Mouse (Mus musculus): ENCODE data around the gene Ddr2. TPM values are rescaled to one million over a fixed set of nuclear protein-coding genes. Genes with fewer than 3 reads are reported as not detected.

The Ddr2 gene
- total RNA-seq, 4 experiments from 2014 or later: 18.9 to 24.8 (median 23.2) TPM

GRCm38 (mm10) chr1:169948280-169948679 lies 162.3 kb downstream of the Ddr2 start:
- no peak for DNase-seq (ENCODE audit: low spot score)

- no peak for DNase-seq (ENCODE audit: low spot score)
Observed at GRCm38 (mm10) chr1:169947654-169948053, 162.9 kb downstream of the Ddr2 start.

GRCm38 (mm10) chr1:169946004-169946403 lies 164.6 kb downstream of the Ddr2 start:
- DNase-seq (ENCODE audit: low spot score): no peak

GRCm38 (mm10) chr1:169939345-169939744 lies 171.2 kb downstream of the Ddr2 start:
- DNase-seq (ENCODE audit: low spot score): no peak

GRCm38 (mm10) chr1:169934005-169934725 lies 176.4 kb downstream of the Ddr2 start:
- peak; percentile 44 for DNase-seq (ENCODE audit: low spot score)

DNA sequence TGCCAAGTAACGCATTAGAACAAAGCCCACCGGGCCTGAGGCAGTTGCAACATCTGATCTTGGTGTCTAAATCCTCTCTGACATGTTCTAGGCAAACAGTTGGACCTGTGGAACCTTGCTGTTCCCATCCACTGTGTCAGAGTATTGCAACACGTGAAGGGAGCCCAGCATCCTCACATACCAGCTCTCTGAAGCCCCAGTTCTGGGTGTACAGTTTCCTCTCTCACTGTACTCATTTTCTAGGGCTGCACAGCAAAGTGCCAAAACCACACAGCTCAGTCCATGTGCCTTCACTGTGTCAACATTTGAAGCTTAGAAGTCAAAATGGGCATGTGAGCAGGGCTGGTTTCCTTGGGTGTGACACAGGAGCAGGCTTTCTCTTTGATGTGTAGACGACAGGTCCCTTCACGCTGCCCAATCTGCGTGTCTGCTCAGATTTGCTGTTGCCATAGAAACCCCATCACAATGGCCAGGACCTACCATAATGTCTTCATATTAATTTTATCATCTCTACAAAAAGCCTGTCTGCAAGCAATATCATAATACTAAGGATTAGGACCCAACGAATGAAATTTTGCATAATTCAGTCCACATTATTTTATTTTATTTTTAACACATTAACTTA lies 178.3 kb downstream of the Ddr2 start:
- DNase-seq (ENCODE audit: low spot score): no peak

DNA sequence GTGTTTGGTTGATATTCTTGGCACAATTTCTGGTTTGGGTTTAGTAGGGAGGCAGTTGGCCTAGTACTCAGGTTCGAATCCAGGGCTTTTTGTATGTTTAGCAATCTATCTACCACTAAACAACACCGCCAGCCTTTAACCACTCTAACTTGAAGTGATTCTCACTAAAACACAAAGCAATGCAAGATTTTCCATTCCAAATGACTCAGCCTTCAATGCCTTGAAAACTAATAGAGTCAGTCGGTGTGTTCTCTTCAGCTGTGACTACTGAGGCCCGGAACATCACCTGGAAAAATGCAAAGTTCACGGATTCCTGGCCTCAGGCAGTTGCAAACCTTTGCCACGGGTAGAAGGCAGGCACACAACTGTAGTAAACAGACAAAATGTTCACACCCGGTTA lies 178.9 kb downstream of the Ddr2 start:
- no peak for DNase-seq (ENCODE audit: low spot score)

GRCm38 (mm10) chr1:169928454-169928971 lies 182.0 kb downstream of the Ddr2 start, which contains the start of gene Ccdc190:
Gene Ccdc190, plus strand, starts transcription at chr1:169928648.
- no peak for DNase-seq (ENCODE audit: low spot score)

- no peak for DNase-seq (ENCODE audit: low spot score)
Observed at GRCm38 (mm10) chr1:169927753-169928369, 182.7 kb downstream of the Ddr2 start.

- no peak for DNase-seq (ENCODE audit: low spot score)
Observed at GRCm38 (mm10) chr1:169924567-169924966, 186.0 kb downstream of the Ddr2 start.

Other genes with a start within 250 kb of the Ddr2 start
- not detected for gene Ccdc190, start 182.1 kb downstream of the Ddr2 start, total RNA-seq (2022)
- 10 to 100 TPM; 10.5 to 15.8 (median 12.7) TPM for gene Hsd17b7, start 141.5 kb downstream of the Ddr2 start, total RNA-seq (2022)
- gene Uap1, start 64.2 kb upstream of the Ddr2 start, total RNA-seq (2022): 10 to 100 TPM; 42.8 to 53.0 (median 45.1) TPM
- gene Uhmk1, start 104.6 kb upstream of the Ddr2 start, total RNA-seq (2022): 10 to 100 TPM; 17.7 to 27.8 (median 21.7) TPM
- not detected for gene Sh2d1b2, start 122.0 kb upstream of the Ddr2 start, total RNA-seq (2022)
- gene Sh2d1b1, start 166.6 kb upstream of the Ddr2 start, total RNA-seq (2022): under 1 TPM in 2 of 4 experiments, not detected in 2; 0.19 to 0.26 TPM
- gene Gm7694, start 195.6 kb upstream of the Ddr2 start, total RNA-seq (2022): 10 to 100 TPM; 10.2 to 12.8 (median 11.7) TPM
- gene Spata46, start 198.0 kb upstream of the Ddr2 start, total RNA-seq (2022): not detected